8 mouse cellular contexts compared by ENCODE assay signal in genomic region chr17:46553926-46554325, GRCm38 (mm10). TPM values are rescaled to one million over a fixed set of nuclear protein-coding genes. Genes with fewer than 3 reads are reported as not detected.
DNase-seq lines count a peak whose midpoint lies in the region; TF ChIP-seq lines count a peak whose summit lies in the region.

No protein-coding gene starts in this region.

- no peak for DNase-seq in heart, embryonic 10.5 days (ENCODE audit: low spot score)
- DNase-seq in heart, postnatal 36 days, result no peak
- DNase-seq in MEL (ENCODE audit: low read depth, low spot score), result peak; percentile 16
- no peak for DNase-seq in hindbrain, embryonic 10.5 days (ENCODE audit: low spot score)
- no peak for DNase-seq in midbrain, embryonic 10.5 days (ENCODE audit: low spot score)
- no peak for DNase-seq in adrenal gland, adult 18-20 months (ENCODE audit: low spot score in 2 of 2)
- DNase-seq in spleen, adult 18-20 months, result no peak
- DNase-seq in right cerebral cortex, adult 18-20 months, result no peak

- WGBS in heart, embryonic 10.5 days, result 45% methylated on average over 3 of the region's 3 CpGs
- WGBS in hindbrain, embryonic 10.5 days, result 78% methylated on average over 3 of the region's 3 CpGs
- WGBS in midbrain, embryonic 10.5 days, result 83% methylated on average over 3 of the region's 3 CpGs

- intact Hi-C loops in heart, postnatal 36 days (cut with DNase I), result loop anchor here (5.0 kb wide), 2 partner anchors 93 to 158 kb away; partner anchors contain the start of genes Klc4, Mrpl2 and Pex6

- H3K79me2 ChIP-seq in MEL (ENCODE audit: control insufficient read depth, insufficient read depth, low read length, poor library complexity), result peaks cover 26% of the 10 kb centered on the region

- no peaks in the 10 kb centered on the region for H3K9me3 ChIP-seq in heart, embryonic 10.5 days
- H3K9me3 ChIP-seq in MEL (replicated peaks; ENCODE audit: insufficient read depth, low read length), result no peaks in the 10 kb centered on the region
- no peaks in the 10 kb centered on the region for H3K9me3 ChIP-seq in hindbrain, embryonic 10.5 days
- H3K9me3 ChIP-seq in midbrain, embryonic 10.5 days (replicated peaks), result no peaks in the 10 kb centered on the region

- TF ChIP-seq POLR2A in MEL (IDR thresholded peaks at IDR 0.05; ENCODE audit: control insufficient read depth in 1 of 2, insufficient read depth in 1 of 2, low read depth in 1 of 2, low read length in 2 of 2, poor library complexity in 1 of 2), result no peak

- H3K27ac ChIP-seq in heart, embryonic 10.5 days, result peak overlapping the region; percentile 99
- H3K27ac ChIP-seq in MEL (ENCODE audit: control insufficient read depth, low read depth, low read length), result no peak overlapping the region
- peak overlapping the region; percentile 74; the same call in 1 of the 2 replicates for H3K27ac ChIP-seq in hindbrain, embryonic 10.5 days
- no peak overlapping the region for H3K27ac ChIP-seq in midbrain, embryonic 10.5 days (replicated peaks)

- H3K9ac ChIP-seq in MEL (ENCODE audit: control insufficient read depth, low read depth, low read length, poor library complexity, severe bottlenecking), result no peak overlapping the region

- peak overlapping the region; percentile 98 for H3K4me3 ChIP-seq in heart, embryonic 10.5 days
- H3K4me3 ChIP-seq in MEL (ENCODE audit: control insufficient read depth in 1 of 2, insufficient read depth in 1 of 2, low read depth in 2 of 2, low read length in 2 of 2), result no peak overlapping the region; a peak in 1 of 4 replicates
- peak overlapping the region; percentile 100 for H3K4me3 ChIP-seq in hindbrain, embryonic 10.5 days
- H3K4me3 ChIP-seq in midbrain, embryonic 10.5 days, result peak overlapping the region; percentile 99

- peaks cover 33% of the 10 kb centered on the region for H3K36me3 ChIP-seq in heart, embryonic 10.5 days
- H3K36me3 ChIP-seq in MEL (ENCODE audit: control insufficient read depth in 1 of 2, insufficient read depth in 2 of 2, low read length in 2 of 2), result peaks cover 0 to 9% of the 10 kb centered on the region in 2 experiments; a peak in 3 of 4 replicates
- H3K36me3 ChIP-seq in hindbrain, embryonic 10.5 days, result peaks cover 36% of the 10 kb centered on the region
- H3K36me3 ChIP-seq in midbrain, embryonic 10.5 days, result peaks cover 33% of the 10 kb centered on the region

- peaks cover 48% of the 10 kb centered on the region for H3K4me1 ChIP-seq in heart, embryonic 10.5 days
- H3K4me1 ChIP-seq in MEL (ENCODE audit: control insufficient read depth in 1 of 2, insufficient read depth in 2 of 2, low read length in 2 of 2), result peaks cover 2 to 14% of the 10 kb centered on the region in 2 experiments; a peak in 3 of 4 replicates
- H3K4me1 ChIP-seq in hindbrain, embryonic 10.5 days (replicated peaks), result peaks cover 52% of the 10 kb centered on the region
- peaks cover 48% of the 10 kb centered on the region for H3K4me1 ChIP-seq in midbrain, embryonic 10.5 days

- no peak for TF ChIP-seq EP300 in MEL (IDR thresholded peaks at IDR 0.05; ENCODE audit: low read depth in 1 of 2, low read length in 2 of 2)

- no peak for TF ChIP-seq CTCF in MEL (IDR thresholded peaks at IDR 0.05 in 2 of 3, conservative IDR thresholded peaks at IDR 0.05 in 1 of 3; ENCODE audit: control insufficient read depth in 1 of 3, insufficient read depth in 1 of 3, low read depth in 2 of 3, low read length in 3 of 3, poor library complexity in 1 of 3, severe bottlenecking in 1 of 3)

- H3K27me3 ChIP-seq in heart, embryonic 10.5 days (ENCODE audit: insufficient read depth, poor library complexity, severe bottlenecking), result no peaks in the 10 kb centered on the region
- no peaks in the 10 kb centered on the region for H3K27me3 ChIP-seq in MEL (ENCODE audit: control insufficient read depth in 1 of 2, insufficient read depth in 2 of 2, low read length in 2 of 2)
- H3K27me3 ChIP-seq in hindbrain, embryonic 10.5 days (ENCODE audit: insufficient read depth, poor library complexity, severe bottlenecking), result 0 out of 2 replicates have a peak, but pooled peaks cover 8% of the 10 kb centered on the region
- H3K27me3 ChIP-seq in midbrain, embryonic 10.5 days (ENCODE audit: low read depth, poor library complexity, severe bottlenecking), result peaks cover 13% of the 10 kb centered on the region; the same call in 1 of the 2 replicates

- no peak for TF ChIP-seq RAD21 in MEL (IDR thresholded peaks at IDR 0.05; ENCODE audit: low read depth, low read length)

TF ChIP-seq in MEL, 35 proteins besides CTCF, POLR2A, EP300 and RAD21:
- TF ChIP-seq MAX (IDR thresholded peaks at IDR 0.05; ENCODE audit: low read length) (no peak), NELFE (IDR thresholded peaks at IDR 0.05; ENCODE audit: low read depth, low read length) (no peak), USF1 (IDR thresholded peaks at IDR 0.05; ENCODE audit: low read depth, low read length) (no peak), RCOR1 (IDR thresholded peaks at IDR 0.05; ENCODE audit: low read depth, low read length) (no peak), ZMIZ1 (IDR thresholded peaks at IDR 0.05; ENCODE audit: low read depth, low read length) (no peak), ZC3H11A (IDR thresholded peaks at IDR 0.05; ENCODE audit: low read depth, low read length) (no peak), MYB (IDR thresholded peaks at IDR 0.05; ENCODE audit: low read depth, low read length) (no peak), MXI1 (IDR thresholded peaks at IDR 0.05; ENCODE audit: low read depth, low read length) (no peak)
TF ChIP-seq in MEL: peak in this region for 0.

RNA-seq across cellular contexts. Expression of gene Srf, which starts 2.0 kb away (rescaled TPM):
- polyA plus RNA-seq in heart, embryonic 10.5 days (2016; fragmentation: Nextera tagmentation; extraction: Ambion mirVana), result 10.9 and 15.7 TPM in 2 replicates
- total RNA-seq in heart, postnatal 36 days (2021), result 10 to 100 TPM; 85.7 to 94.7 TPM
- total RNA-seq in MEL (2012; rRNA removed), result 38.9 and 43.9 TPM in 2 replicates
- polyA plus RNA-seq in MEL (2012; ENCODE audit: insufficient read depth in 1 of 2, insufficient read length in 2 of 2, low read depth in 1 of 2, low replicate concordance in 2 of 2, missing spikeins in 1 of 2), result 100 to 1,000 TPM in 1 of 2 experiments, not detected in 1; 114 TPM
- 5.9 and 7.8 TPM in 2 replicates for polyA plus RNA-seq in hindbrain, embryonic 10.5 days (2016; fragmentation: Nextera tagmentation; extraction: Ambion mirVana)
- polyA plus RNA-seq in midbrain, embryonic 10.5 days (2016; fragmentation: Nextera tagmentation; extraction: Ambion mirVana), result 5.0 and 6.5 TPM in 2 replicates
- total RNA-seq in adrenal gland, adult 18-20 months (2021), result 10 to 100 TPM; 40.8 to 66.6 TPM

RNA-seq across cellular contexts. Expression of gene Cul9, which starts 7.7 kb away (rescaled TPM):
- 4.8 and 5.3 TPM in 2 replicates for polyA plus RNA-seq in heart, embryonic 10.5 days (2016; fragmentation: Nextera tagmentation; extraction: Ambion mirVana)
- total RNA-seq in heart, postnatal 36 days (2021), result 10 to 100 TPM; 20.3 to 24.0 TPM
- 3.6 TPM in 2 replicates for total RNA-seq in MEL (2012; rRNA removed)
- 10 to 100 TPM in 1 of 2 experiments, not detected in 1; 10.7 TPM for polyA plus RNA-seq in MEL (2012; ENCODE audit: insufficient read depth in 1 of 2, insufficient read length in 2 of 2, low read depth in 1 of 2, low replicate concordance in 2 of 2, missing spikeins in 1 of 2)
- polyA plus RNA-seq in hindbrain, embryonic 10.5 days (2016; fragmentation: Nextera tagmentation; extraction: Ambion mirVana), result 4.5 and 7.6 TPM in 2 replicates
- polyA plus RNA-seq in midbrain, embryonic 10.5 days (2016; fragmentation: Nextera tagmentation; extraction: Ambion mirVana), result 4.4 and 6.3 TPM in 2 replicates
- 10 to 100 TPM; 24.8 to 30.1 TPM for total RNA-seq in adrenal gland, adult 18-20 months (2021)

RNA-seq across cellular contexts. Expression of gene Dnph1, which starts 57.4 kb away (rescaled TPM):
- polyA plus RNA-seq in heart, embryonic 10.5 days (2016; fragmentation: Nextera tagmentation; extraction: Ambion mirVana), result 36.5 and 52.8 TPM in 2 replicates
- total RNA-seq in heart, postnatal 36 days (2021), result 1 to 10 TPM in 1 of 2 experiments, under 1 TPM in 1; 0.89 to 2.2 TPM
- total RNA-seq in MEL (2012; rRNA removed), result 37.2 and 40.8 TPM in 2 replicates
- polyA plus RNA-seq in MEL (2012; ENCODE audit: insufficient read depth in 1 of 2, insufficient read length in 2 of 2, low read depth in 1 of 2, low replicate concordance in 2 of 2, missing spikeins in 1 of 2), result 10 to 100 TPM in 1 of 2 experiments, not detected in 1; 86.5 TPM
- polyA plus RNA-seq in hindbrain, embryonic 10.5 days (2016; fragmentation: Nextera tagmentation; extraction: Ambion mirVana), result 75.2 and 91.2 TPM in 2 replicates
- polyA plus RNA-seq in midbrain, embryonic 10.5 days (2016; fragmentation: Nextera tagmentation; extraction: Ambion mirVana), result 85.2 and 98.4 TPM in 2 replicates
- total RNA-seq in adrenal gland, adult 18-20 months (2021), result 1 to 10 TPM; 3.2 to 6.0 TPM

Comparison
In these comparisons a context has a peak if more than half of its experiments do, and no peak if none do; other contexts are left out.
1. H3K27ac ChIP-seq: peak in heart, embryonic 10.5 days (single experiment) and hindbrain, embryonic 10.5 days (single experiment); none in MEL (single experiment) and midbrain, embryonic 10.5 days (single experiment).
2. H3K4me3 ChIP-seq: peak in heart, embryonic 10.5 days (single experiment), hindbrain, embryonic 10.5 days (single experiment) and midbrain, embryonic 10.5 days (single experiment); none in MEL (0 of 2).